Mouse (Mus musculus) forebrain, postnatal 0 days (tissue): ENCODE measurements around the gene Evl. TPM values are rescaled to one million over a fixed set of nuclear protein-coding genes. Genes with fewer than 3 reads are reported as not detected.

Experiments
- ATAC-seq: fragments of 200-750 bp; cut with Nextera tagmentation; 2 replicates; pipeline ENCODE4 v1.8.0; 2017; ENCODE audit warnings: mild to moderate bottlenecking, moderate library complexity
- DNase-seq: peaks from one replicate; pipeline ENCODE4 v3.0.0-alpha.2; 2015
- H3K27ac ChIP-seq: fragments of 300-500 bp; sonication (generic); 2 replicates; pipeline ENCODE4 v1.5.1; 2014; ENCODE audit warnings: low read depth, mild to moderate bottlenecking, antibody characterized with exemption, low read length, moderate library complexity, mixed read lengths
- H3K27me3 ChIP-seq: fragments of 300-500 bp; sonication (generic); 2 replicates; pipeline ENCODE4 v1.6.1; 2014; ENCODE audit warnings: mild to moderate bottlenecking, low read length, mixed read lengths; ENCODE audit not compliant: insufficient read depth
- H3K36me3 ChIP-seq: fragments of 300-500 bp; sonication (generic); 2 replicates; pipeline ENCODE4 v1.6.1; 2014; ENCODE audit warnings: mild to moderate bottlenecking, moderate library complexity; ENCODE audit not compliant: insufficient read depth
- H3K4me1 ChIP-seq: fragments of 300-500 bp; sonication (generic); 2 replicates; pipeline ENCODE4 v1.6.1; 2014; ENCODE audit warnings: antibody characterized with exemption; ENCODE audit not compliant: insufficient read depth
- H3K4me2 ChIP-seq: fragments of 300-500 bp; sonication (generic); 2 replicates; pipeline ENCODE4 v1.6.1; 2014; ENCODE audit warnings: low read depth, mild to moderate bottlenecking, moderate library complexity
- H3K4me3 ChIP-seq: fragments of 300-500 bp; sonication (generic); 2 replicates; pipeline ENCODE4 v1.5.1; 2014; ENCODE audit warnings: low read depth, low read length, mixed read lengths
- H3K9ac ChIP-seq: fragments of 300-500 bp; sonication (generic); 2 replicates; pipeline ENCODE4 v1.6.1; 2014; ENCODE audit warnings: mild to moderate bottlenecking
- H3K9me3 ChIP-seq: fragments of 300-500 bp; sonication (generic); 2 replicates; pipeline ENCODE4 v1.6.1; 2016; ENCODE audit warnings: low read length
- CTCF ChIP-seq: sonication (generic); IDR thresholded peaks from 2 replicates; pipeline ENCODE4 v1.5.1; 2016; ENCODE audit warnings: antibody characterized with exemption, control low read depth, low read depth
- WGBS: fragments of 180-500 bp; shearing (Covaris S2); extraction: QIAGEN DNeasy Blood & Tissue Kit; methylation state at CpG from one replicate; pipeline ENCODE4 v1.1.7; 2014; 5-methylcytosine and 5-hydroxymethylcytosine counted together
- polyA plus RNA-seq: library from polyadenylated mRNA; unstranded; fragments of >200 nt; fragmentation: Nextera tagmentation; extraction: Ambion mirVana; gene quantifications from 2 replicates; pipeline ENCODE4 v1.2.1, GENCODE M21; 2015
- total RNA-seq: library from RNA; depleted of rRNA; stranded (reverse); fragments of >200 nt; gene quantifications from 2 replicates; pipeline ENCODE4 v1.2.3, GENCODE M21; 2014

Evl gene
- total and polyA plus RNA-seq, 2 experiments from 2014 or later, result 183 to 260 TPM

- no peak overlapping the region for H3K27ac ChIP-seq
- no peaks in the 10 kb centered on the region for H3K36me3 ChIP-seq
- no peak overlapping the region for H3K4me2 ChIP-seq
- H3K4me3 ChIP-seq, result no peak overlapping the region
- 97% methylated on average over 3 of the region's 3 CpGs for WGBS
- no peak for TF ChIP-seq CTCF
- H3K4me1 ChIP-seq, result no peaks in the 10 kb centered on the region
- no peaks in the 10 kb centered on the region for H3K9me3 ChIP-seq
- H3K9ac ChIP-seq, result no peak overlapping the region
- no peaks in the 10 kb centered on the region for H3K27me3 ChIP-seq
- DNase-seq (no peak), ATAC-seq (no peak)
Observed at GRCm38 (mm10) chr12:108642019-108642418, 87.5 kb downstream of the Evl start.

GRCm38 (mm10) chr12:108646234-108646633 lies 91.7 kb downstream of the Evl start:
- Histone ChIP-seq H3K4me2 (no peak overlapping the region), H3K9ac (no peak overlapping the region), H3K27ac (no peak overlapping the region), H3K36me3 (peaks cover 18% of the 10 kb centered on the region), H3K4me3 (no peak overlapping the region), H3K9me3 (no peaks in the 10 kb centered on the region), H3K27me3 (no peaks in the 10 kb centered on the region), H3K4me1 (no peaks in the 10 kb centered on the region)
- no peak for TF ChIP-seq CTCF
- WGBS, result 93% methylated on average over 1 of the region's 1 CpGs
- ATAC-seq, result no peak
- no peak for DNase-seq

DNA sequence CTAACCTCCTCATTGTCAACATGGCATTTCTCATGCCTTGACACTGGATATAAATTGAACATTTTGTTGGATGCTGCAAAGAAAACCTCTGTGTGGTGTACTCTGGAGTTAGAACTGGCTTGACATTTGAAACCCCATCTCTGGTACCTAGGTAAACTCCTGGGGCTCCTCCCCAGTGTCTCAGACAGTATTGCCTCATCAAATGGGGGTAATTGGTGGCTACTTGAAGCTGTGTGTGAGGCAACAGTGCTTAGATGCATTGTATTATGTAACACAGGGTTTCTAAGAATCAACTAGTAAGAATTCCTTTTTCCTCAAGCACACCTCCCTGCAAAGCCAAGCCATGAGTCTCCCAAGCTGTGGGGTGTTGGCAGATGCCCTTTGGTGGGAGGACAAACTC lies 93.3 kb downstream of the Evl start:
- H3K27ac ChIP-seq, result no peak overlapping the region
- H3K9ac ChIP-seq, result no peak overlapping the region
- H3K9me3 ChIP-seq, result no peaks in the 10 kb centered on the region
- no peak for DNase-seq
- no peak for ATAC-seq
- TF ChIP-seq CTCF, result no peak
- H3K4me1 ChIP-seq, result no peaks in the 10 kb centered on the region
- H3K27me3 ChIP-seq, result no peaks in the 10 kb centered on the region
- H3K4me3 ChIP-seq, result no peak overlapping the region
- H3K36me3 ChIP-seq, result peaks cover 29% of the 10 kb centered on the region
- no peak overlapping the region for H3K4me2 ChIP-seq

DNA sequence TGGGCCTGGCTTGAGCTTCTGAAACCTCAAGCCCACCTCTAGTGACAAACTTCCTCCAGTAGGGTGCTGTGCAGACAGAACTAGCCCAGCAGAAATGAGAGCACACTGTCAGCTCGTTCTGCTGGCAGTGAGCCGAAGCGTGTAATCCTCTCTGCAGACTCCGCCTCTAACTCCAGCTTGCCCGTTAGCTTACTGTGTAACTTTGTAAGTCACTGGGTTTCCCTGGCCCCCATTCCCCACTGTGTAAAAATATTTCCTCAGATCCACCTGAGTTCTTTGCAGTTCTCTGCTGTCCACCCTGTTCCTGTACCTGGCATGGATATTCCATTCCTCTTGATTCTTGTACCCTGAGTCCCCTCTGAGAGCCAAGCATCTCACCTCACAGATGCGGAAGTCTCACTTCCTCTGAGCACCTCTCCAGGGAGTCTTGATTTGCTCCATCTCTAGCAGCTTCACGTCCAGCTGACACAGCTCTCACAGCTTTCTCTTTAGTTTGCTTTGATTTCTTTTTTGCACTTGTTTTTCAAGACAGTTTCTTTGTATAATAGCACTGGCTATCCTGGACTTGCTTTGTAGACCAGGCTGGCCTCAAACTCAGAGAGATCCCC lies 96.6 kb downstream of the Evl start:
- H3K27ac ChIP-seq, result no peak overlapping the region
- H3K4me3 ChIP-seq, result no peak overlapping the region
- H3K4me2 ChIP-seq, result no peak overlapping the region
- WGBS, result 46% methylated on average over 7 of the region's 7 CpGs
- no peaks in the 10 kb centered on the region for H3K27me3 ChIP-seq
- DNase-seq (peak; percentile 10), ATAC-seq (no peak)
- peaks cover 50% of the 10 kb centered on the region for H3K36me3 ChIP-seq
- no peak for TF ChIP-seq CTCF
- H3K9ac ChIP-seq, result no peak overlapping the region
- no peaks in the 10 kb centered on the region for H3K9me3 ChIP-seq
- no peaks in the 10 kb centered on the region for H3K4me1 ChIP-seq

- H3K9ac ChIP-seq, result no peak overlapping the region
- H3K36me3 ChIP-seq, result peaks cover 56% of the 10 kb centered on the region
- H3K4me2 ChIP-seq, result no peak overlapping the region
- H3K9me3 ChIP-seq, result no peaks in the 10 kb centered on the region
- H3K27ac ChIP-seq, result no peak overlapping the region
- DNase-seq (no peak), ATAC-seq (no peak)
- TF ChIP-seq CTCF, result no peak
- H3K4me3 ChIP-seq, result no peak overlapping the region
- no peaks in the 10 kb centered on the region for H3K27me3 ChIP-seq
- H3K4me1 ChIP-seq, result no peaks in the 10 kb centered on the region
- 90% methylated on average over 11 of the region's 11 CpGs for WGBS
Observed at GRCm38 (mm10) chr12:108653358-108654335, 99.1 kb downstream of the Evl start.

DNA sequence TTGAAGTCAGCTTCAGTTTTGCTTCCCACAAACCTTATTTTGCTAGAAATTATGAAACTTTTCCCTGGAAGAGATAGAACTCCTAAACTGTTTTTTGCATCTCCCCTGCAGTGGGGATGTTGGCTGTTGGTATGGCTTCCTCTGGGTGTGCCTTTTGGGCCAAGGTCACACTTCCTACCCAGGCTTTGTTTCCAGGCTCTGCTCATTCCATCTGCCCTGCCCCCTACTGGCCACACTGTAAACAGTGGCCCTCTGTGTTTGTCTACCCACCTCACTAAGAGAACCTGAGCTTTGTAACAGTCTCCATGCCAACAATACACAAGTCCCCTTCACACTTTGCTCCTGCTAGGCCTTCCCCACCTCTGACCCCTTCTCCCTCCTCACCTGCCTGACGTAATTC lies 102.8 kb downstream of the Evl start:
- Histone ChIP-seq H3K9ac (no peak overlapping the region), H3K4me1 (no peaks in the 10 kb centered on the region), H3K27me3 (no peaks in the 10 kb centered on the region), H3K4me3 (no peak overlapping the region), H3K4me2 (no peak overlapping the region), H3K36me3 (peaks cover 51% of the 10 kb centered on the region), H3K9me3 (no peaks in the 10 kb centered on the region), H3K27ac (no peak overlapping the region)
- TF ChIP-seq CTCF, result peak; percentile 68
- DNase-seq (no peak), ATAC-seq (no peak)
- WGBS, result 78% methylated on average over 1 of the region's 1 CpGs
